Mouse (Mus musculus): ENCODE data around the gene Galr3. TPM values are rescaled to one million over a fixed set of nuclear protein-coding genes. Genes with fewer than 3 reads are reported as not detected.

The Galr3 gene
- polyA plus RNA-seq (2015; fragmentation: Nextera tagmentation; extraction: Ambion mirVana): 0.12 and 0.30 TPM in 2 replicates

DNA sequence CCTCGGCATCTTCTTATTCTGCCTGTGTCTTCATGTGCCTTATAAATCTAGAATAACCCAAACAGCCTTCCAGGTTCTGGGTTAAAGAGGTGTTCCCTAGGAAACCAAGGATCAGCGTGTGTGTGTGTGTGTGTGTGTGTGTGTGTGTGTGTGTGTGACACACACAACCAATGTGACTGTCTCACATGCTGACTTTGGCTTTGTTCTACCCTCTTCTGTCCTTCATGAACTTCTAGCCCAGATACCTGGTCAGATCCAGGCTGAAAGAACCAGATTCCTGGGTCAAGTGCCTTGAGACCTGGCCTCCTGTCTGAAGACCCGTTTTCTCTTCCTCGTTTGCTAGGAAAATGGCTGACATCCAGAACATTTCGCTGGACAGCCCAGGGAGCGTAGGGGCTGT is at the start of gene Galr3:
Gene Galr3 (plus strand): TSS at position 301 of the 400 bp plus-strand sequence.
- H3K27ac ChIP-seq: no peak within 1 kb of the TSS

DNA sequence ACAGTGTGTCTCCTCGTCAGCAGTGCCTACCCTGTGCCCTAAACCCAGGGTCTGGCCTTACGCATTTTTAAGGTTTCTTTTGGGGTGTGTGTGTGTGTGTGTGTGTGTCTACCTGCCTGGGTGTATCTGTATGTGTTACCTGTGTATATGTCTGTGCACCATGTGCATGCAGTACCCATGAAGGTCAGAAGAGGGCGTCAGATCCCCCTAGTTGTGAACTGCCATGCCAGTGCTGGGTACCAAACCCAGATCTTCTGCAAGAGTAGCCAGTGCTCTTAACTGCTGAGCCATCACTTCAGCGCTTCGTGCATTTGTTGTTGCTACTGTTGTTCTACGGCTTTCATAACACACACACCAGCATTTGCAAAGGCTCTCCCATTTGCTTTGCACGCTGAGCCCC is 49.5 kb upstream of the Galr3 start:
- Histone ChIP-seq H3K4me3 (replicated peaks) (no peak overlapping the region), H3K27ac (no peak overlapping the region), H3K36me3 (peaks cover 96% of the 10 kb centered on the region), H3K9me3 (replicated peaks) (no peaks in the 10 kb centered on the region), H3K27me3 (no peaks in the 10 kb centered on the region), H3K4me2 (no peak overlapping the region), H3K4me1 (peaks cover 16% of the 10 kb centered on the region), H3K9ac (no peak overlapping the region)
- whole genome bisulfite sequencing: 92% methylated on average over 7 of the region's 7 CpGs
- no peak for ATAC-seq (replicated peaks; ENCODE audit: low FRiP score)

More for the DNA sequence above, at the start of gene Galr3:
- peak within 1 kb of the TSS; percentile 49 for H3K9ac ChIP-seq
- H3K4me3 ChIP-seq (replicated peaks): peak within 1 kb of the TSS; percentile 53
- peak within 1 kb of the TSS; percentile 97 for H3K4me2 ChIP-seq
- peaks cover 58% of the 10 kb centered on the region for H3K4me1 ChIP-seq
- ATAC-seq (replicated peaks; ENCODE audit: low FRiP score): no peak
- peaks cover 44% of the 10 kb centered on the region for H3K27me3 ChIP-seq
- H3K9me3 ChIP-seq (replicated peaks): no peaks in the 10 kb centered on the region
- peaks cover 9% of the 10 kb centered on the region for H3K36me3 ChIP-seq
- 65% methylated on average over 6 of the region's 6 CpGs for WGBS

DNA sequence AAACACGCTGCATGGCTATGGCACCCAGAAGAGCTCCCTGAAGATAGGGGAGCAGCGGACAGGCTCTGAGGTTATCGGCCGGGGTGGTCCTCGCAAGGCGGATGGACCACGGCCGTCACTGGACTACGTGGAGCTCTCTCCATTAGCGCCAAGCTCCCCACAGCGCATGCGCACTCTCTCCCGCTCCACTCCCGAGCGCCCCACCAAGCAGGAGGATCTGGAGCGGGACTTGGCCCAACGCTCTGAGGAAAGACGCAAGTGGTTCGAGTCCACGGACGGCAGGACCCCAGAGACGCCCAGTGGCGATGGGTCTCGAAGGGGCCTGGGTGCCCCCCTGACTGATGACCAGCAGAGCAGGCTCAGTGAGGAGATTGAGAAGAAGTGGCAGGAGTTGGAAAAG is 48.8 kb upstream of the Galr3 start:
- no peak overlapping the region for H3K4me3 ChIP-seq (replicated peaks)
- H3K27me3 ChIP-seq: no peaks in the 10 kb centered on the region
- H3K4me2 ChIP-seq: no peak overlapping the region
- no peaks in the 10 kb centered on the region for H3K9me3 ChIP-seq (replicated peaks)
- peaks cover 14% of the 10 kb centered on the region for H3K4me1 ChIP-seq
- no peak overlapping the region for H3K9ac ChIP-seq
- WGBS: 94% methylated on average over 24 of the region's 24 CpGs
- H3K36me3 ChIP-seq: peaks cover 93% of the 10 kb centered on the region
- no peak overlapping the region for H3K27ac ChIP-seq
- ATAC-seq (replicated peaks; ENCODE audit: low FRiP score): no peak

DNA sequence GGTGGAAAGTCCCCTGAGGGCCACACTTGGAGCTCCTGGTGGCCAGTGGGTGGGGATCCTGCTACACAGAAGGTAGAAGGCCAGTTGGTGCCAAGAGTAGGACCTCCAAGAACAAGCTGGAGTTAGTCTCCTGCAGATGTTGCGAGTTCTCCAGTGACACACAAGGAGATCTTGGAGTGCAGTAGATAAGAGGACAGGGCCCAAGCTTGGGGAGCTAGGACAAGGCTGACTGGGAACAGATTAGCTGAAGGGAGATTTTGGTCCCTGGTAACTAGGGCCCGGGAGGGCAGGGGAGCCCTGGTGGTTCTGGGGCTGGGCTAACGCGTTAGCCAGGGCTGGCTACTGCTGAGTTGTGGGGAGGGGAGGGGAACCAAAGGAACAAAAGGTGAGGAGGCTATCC is 45.8 kb upstream of the Galr3 start:
- Histone ChIP-seq H3K27me3 (no peaks in the 10 kb centered on the region), H3K27ac (no peak overlapping the region), H3K4me3 (replicated peaks) (no peak overlapping the region), H3K4me1 (peaks cover 26% of the 10 kb centered on the region), H3K4me2 (no peak overlapping the region), H3K36me3 (peaks cover 87% of the 10 kb centered on the region), H3K9me3 (replicated peaks) (no peaks in the 10 kb centered on the region), H3K9ac (no peak overlapping the region)
- WGBS: 95% methylated on average over 4 of the region's 4 CpGs
- ATAC-seq (replicated peaks; ENCODE audit: low FRiP score): no peak

DNA sequence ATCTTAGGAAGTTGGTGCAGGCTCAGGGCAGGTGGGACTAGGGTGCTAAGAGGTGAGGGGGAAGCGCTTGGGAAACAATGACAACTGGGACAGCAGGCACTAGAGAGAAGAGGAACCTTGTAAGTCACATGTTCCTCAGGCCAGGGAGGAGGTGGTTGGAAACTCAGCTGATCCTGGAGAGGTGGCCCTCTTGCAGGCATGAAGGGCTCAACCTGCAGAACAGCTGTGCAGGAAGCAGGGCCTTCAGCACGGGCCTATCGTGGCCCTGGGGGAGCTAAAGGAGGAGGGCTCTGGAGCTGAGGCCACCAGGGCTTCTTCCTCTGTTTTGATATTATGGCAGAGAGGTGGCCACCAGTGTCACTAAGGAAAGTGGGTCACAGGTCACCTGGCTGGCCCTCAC is 45.0 kb upstream of the Galr3 start:
- ATAC-seq (replicated peaks; ENCODE audit: low FRiP score): no peak
- Histone ChIP-seq H3K4me2 (no peak overlapping the region), H3K4me3 (replicated peaks) (no peak overlapping the region), H3K27ac (no peak overlapping the region), H3K9me3 (replicated peaks) (no peaks in the 10 kb centered on the region), H3K36me3 (peaks cover 87% of the 10 kb centered on the region), H3K27me3 (no peaks in the 10 kb centered on the region), H3K9ac (no peak overlapping the region), H3K4me1 (peaks cover 34% of the 10 kb centered on the region)
- WGBS: 87% methylated on average over 3 of the region's 3 CpGs

DNA sequence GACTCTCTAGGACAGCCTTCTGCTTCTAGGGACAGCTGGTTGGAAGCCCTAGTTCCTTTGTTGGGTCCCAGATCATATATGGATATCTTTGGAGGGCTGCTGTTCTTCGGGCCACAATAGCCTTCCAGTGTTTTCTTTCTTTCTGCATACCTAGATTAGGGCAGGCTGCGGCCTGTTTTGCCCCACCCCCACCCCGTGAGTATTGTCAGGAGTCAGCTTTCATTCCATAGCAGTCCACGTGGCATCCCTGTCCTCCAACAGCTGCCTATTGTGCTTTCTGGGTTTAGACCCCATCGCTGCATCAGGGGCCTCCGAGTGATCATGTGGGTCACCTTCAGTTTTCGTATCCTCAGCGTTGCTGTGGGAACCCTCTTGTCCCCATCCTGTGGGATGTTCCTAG is 43.3 kb upstream of the Galr3 start:
- Histone ChIP-seq H3K27me3 (no peaks in the 10 kb centered on the region), H3K4me2 (no peak overlapping the region), H3K9ac (no peak overlapping the region), H3K4me1 (peaks cover 47% of the 10 kb centered on the region), H3K4me3 (replicated peaks) (no peak overlapping the region), H3K36me3 (peaks cover 87% of the 10 kb centered on the region), H3K9me3 (replicated peaks) (no peaks in the 10 kb centered on the region), H3K27ac (peak overlapping the region; percentile 7; the same call in 1 of the 2 replicates)
- 50% methylated on average over 8 of the region's 8 CpGs for WGBS
- ATAC-seq (replicated peaks; ENCODE audit: low FRiP score): no peak

DNA sequence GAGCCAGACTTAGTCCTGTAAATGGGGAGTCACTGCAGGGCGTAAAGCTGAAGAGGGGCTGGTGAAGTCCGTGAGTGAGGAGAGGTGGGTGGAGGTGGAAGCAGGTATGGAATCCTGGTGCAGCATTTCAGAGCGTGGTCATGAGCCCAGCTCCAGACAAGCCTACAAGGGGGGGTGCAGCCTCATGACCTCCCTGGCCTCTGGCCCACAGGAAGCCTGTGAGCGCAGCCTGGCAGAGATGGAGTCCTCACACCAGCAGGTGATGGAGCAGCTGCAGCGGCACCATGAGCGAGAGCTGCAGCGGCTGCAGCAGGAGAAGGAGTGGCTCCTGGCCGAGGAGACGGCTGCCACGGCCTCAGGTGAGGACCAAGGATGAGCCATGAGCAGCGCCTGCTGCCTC is 42.1 kb upstream of the Galr3 start:
- Histone ChIP-seq H3K27ac (no peak overlapping the region; the same call in 1 of the 2 replicates), H3K36me3 (peaks cover 87% of the 10 kb centered on the region), H3K27me3 (no peaks in the 10 kb centered on the region), H3K9ac (no peak overlapping the region), H3K4me3 (replicated peaks) (no peak overlapping the region), H3K4me2 (no peak overlapping the region), H3K4me1 (peaks cover 47% of the 10 kb centered on the region), H3K9me3 (replicated peaks) (no peaks in the 10 kb centered on the region)
- ATAC-seq (replicated peaks; ENCODE audit: low FRiP score): no peak
- 72% methylated on average over 11 of the region's 11 CpGs for WGBS

DNA sequence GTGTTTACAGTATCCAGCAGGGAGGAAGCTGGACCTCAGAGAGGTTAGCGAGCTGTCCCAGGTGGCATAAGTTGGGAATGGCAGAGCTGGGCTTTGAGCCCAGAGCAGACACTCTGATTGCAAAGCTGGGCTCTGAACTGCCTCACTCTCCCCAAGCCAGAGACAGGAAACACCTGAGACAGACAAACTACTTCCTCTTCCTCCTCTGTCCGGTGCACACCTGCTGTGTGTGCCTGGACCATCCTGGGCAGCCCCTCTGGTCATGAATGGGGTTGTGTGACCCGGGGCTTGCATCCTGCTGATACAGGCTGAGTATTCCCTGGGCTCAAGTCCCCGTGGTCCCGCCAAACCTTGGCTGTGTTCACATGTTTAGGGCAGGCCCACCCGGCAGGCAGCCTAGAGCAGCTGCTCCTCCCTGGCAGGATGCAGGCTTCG is 41.3 kb upstream of the Galr3 start:
- no peak overlapping the region for H3K4me3 ChIP-seq (replicated peaks)
- H3K9me3 ChIP-seq (replicated peaks): no peaks in the 10 kb centered on the region
- H3K4me2 ChIP-seq: no peak overlapping the region
- no peaks in the 10 kb centered on the region for H3K27me3 ChIP-seq
- no peak for ATAC-seq (replicated peaks; ENCODE audit: low FRiP score)
- H3K9ac ChIP-seq: no peak overlapping the region
- peaks cover 87% of the 10 kb centered on the region for H3K36me3 ChIP-seq
- peaks cover 47% of the 10 kb centered on the region for H3K4me1 ChIP-seq
- 77% methylated on average over 7 of the region's 7 CpGs for WGBS
- no peak overlapping the region for H3K27ac ChIP-seq

DNA sequence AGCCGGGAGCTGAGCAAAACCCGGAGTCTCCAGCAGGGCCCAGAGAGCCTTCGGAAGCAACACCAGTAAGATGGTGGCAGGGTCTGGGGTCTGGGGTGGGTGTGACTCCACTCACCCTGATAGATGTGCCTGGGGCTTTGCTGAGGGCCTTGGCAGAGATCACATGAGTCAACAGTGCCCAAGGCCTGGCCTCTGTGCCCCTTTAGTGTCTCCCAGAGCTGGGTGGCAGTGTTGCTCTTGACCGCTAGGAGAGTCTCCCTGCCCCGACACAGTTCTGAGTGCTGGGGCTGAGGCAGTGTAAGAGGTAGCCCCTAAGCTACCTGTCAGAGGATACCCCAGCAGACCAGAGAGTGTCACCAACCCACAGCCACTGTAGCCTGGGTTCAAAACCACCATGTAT is 40.1 kb upstream of the Galr3 start:
- Histone ChIP-seq H3K36me3 (peaks cover 87% of the 10 kb centered on the region), H3K4me3 (replicated peaks) (no peak overlapping the region), H3K27me3 (no peaks in the 10 kb centered on the region), H3K4me2 (no peak overlapping the region), H3K9ac (no peak overlapping the region), H3K4me1 (peaks cover 47% of the 10 kb centered on the region), H3K27ac (no peak overlapping the region), H3K9me3 (replicated peaks) (no peaks in the 10 kb centered on the region)
- 0 out of 2 replicates have a peak, but pooled peaks have one; percentile 3 for ATAC-seq (replicated peaks; ENCODE audit: low FRiP score)
- WGBS: 94% methylated on average over 5 of the region's 5 CpGs

DNA sequence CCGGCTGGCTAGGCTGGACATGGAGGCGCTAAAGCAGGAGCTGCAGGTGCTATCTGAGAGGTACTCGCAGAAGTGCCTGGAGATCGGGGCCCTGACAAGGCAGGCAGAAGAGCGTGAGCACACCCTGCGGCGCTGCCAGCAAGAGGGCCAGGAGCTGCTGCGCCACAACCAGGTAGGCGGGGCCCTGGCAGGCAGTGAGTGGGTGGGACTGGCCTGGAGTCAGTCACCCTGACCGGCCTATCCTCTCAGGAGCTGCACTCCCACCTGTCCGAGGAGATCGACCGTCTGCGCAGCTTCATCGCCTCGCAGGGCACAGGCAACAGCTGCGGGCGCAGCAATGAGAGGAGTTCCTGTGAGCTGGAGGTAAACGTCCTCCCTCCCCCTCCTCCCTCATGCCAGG is 39.6 kb upstream of the Galr3 start:
- no peaks in the 10 kb centered on the region for H3K9me3 ChIP-seq (replicated peaks)
- no peak overlapping the region for H3K4me2 ChIP-seq
- peak; percentile 83 for ATAC-seq (replicated peaks; ENCODE audit: low FRiP score)
- H3K27me3 ChIP-seq: no peaks in the 10 kb centered on the region
- H3K36me3 ChIP-seq: peaks cover 87% of the 10 kb centered on the region
- no peak overlapping the region for H3K27ac ChIP-seq
- H3K4me1 ChIP-seq: peaks cover 47% of the 10 kb centered on the region
- no peak overlapping the region for H3K9ac ChIP-seq
- 27% methylated on average over 19 of the region's 19 CpGs for WGBS
- H3K4me3 ChIP-seq (replicated peaks): no peak overlapping the region

DNA sequence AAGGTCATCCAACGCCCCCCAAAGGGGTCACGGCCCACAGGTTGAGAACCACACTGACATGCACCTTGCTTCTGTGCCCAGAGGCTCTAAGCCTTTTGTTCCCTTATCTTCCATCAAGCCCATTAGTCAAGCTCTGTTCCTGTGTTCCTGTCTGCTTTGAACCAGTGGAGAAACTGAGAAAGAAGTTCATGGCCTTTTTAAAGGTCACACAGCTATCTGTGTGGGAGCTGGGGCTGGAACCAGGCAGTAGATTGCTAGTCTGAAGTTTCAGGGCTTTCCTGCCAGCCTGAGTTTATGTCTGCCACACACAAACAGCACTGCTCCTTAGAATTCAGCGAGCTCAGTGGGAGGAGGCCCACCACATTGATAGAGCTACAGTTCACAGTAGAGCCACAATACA is 38.6 kb upstream of the Galr3 start:
- peaks cover 41% of the 10 kb centered on the region for H3K4me1 ChIP-seq
- no peak overlapping the region for H3K4me2 ChIP-seq
- WGBS: 71% methylated on average over 3 of the region's 3 CpGs
- H3K9me3 ChIP-seq (replicated peaks): no peaks in the 10 kb centered on the region
- ATAC-seq (replicated peaks; ENCODE audit: low FRiP score): no peak
- peak overlapping the region; percentile 10; the same call in 1 of the 2 replicates for H3K27ac ChIP-seq
- H3K36me3 ChIP-seq: peaks cover 93% of the 10 kb centered on the region
- no peaks in the 10 kb centered on the region for H3K27me3 ChIP-seq
- H3K4me3 ChIP-seq (replicated peaks): no peak overlapping the region
- no peak overlapping the region for H3K9ac ChIP-seq

DNA sequence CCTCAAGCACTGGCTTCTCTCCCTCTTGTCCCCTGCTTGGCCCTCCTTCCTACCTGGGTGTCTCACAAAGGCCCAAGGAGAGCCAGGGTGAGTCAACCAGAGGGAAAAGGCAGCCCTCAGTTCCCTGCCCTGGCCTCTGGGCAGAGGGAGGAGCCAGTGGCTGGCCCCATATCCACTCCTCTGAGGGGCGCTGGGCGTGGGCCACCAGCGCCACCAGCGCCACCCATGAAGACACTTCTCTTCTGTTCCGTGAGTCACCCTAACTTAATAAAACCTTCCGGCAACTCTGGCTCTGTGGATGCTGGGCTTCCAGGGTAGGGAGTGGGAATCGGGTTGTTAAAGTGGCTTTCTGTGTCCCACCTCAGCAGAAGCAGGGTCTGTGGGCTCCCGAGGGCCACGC is 36.1 kb upstream of the Galr3 start:
- no peaks in the 10 kb centered on the region for H3K27me3 ChIP-seq
- H3K4me2 ChIP-seq: no peak overlapping the region
- no peak overlapping the region for H3K4me3 ChIP-seq (replicated peaks)
- H3K9ac ChIP-seq: no peak overlapping the region
- no peaks in the 10 kb centered on the region for H3K9me3 ChIP-seq (replicated peaks)
- H3K36me3 ChIP-seq: peaks cover 73% of the 10 kb centered on the region
- no peak overlapping the region for H3K27ac ChIP-seq
- 88% methylated on average over 9 of the region's 9 CpGs for whole genome bisulfite sequencing
- H3K4me1 ChIP-seq: peaks cover 24% of the 10 kb centered on the region
- ATAC-seq (replicated peaks; ENCODE audit: low FRiP score): no peak

DNA sequence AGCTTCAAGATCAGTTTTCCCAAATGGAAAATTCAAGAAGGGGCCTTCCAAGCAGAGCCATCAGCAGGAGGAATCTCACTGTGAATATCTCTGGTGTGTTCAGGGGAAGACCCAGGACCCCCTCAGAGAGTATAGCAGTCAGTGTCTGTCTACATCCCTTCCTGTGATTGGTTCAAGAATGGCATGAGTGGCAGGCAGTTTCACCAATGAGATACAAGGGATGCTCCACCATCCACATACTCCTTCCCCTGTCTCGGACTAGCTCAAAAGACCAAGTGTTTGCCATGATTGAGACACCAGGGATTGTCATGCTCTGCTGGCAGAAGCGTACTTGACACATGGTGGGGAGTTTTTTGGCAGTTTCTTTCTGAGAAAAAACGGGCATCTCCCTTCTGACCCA is 35.0 kb upstream of the Galr3 start:
- Histone ChIP-seq H3K4me1 (peaks cover 22% of the 10 kb centered on the region), H3K9ac (no peak overlapping the region), H3K36me3 (peaks cover 62% of the 10 kb centered on the region), H3K27ac (no peak overlapping the region), H3K4me3 (replicated peaks) (no peak overlapping the region), H3K27me3 (no peaks in the 10 kb centered on the region), H3K4me2 (no peak overlapping the region), H3K9me3 (replicated peaks) (no peaks in the 10 kb centered on the region)
- 79% methylated on average over 3 of the region's 3 CpGs for WGBS
- ATAC-seq (replicated peaks; ENCODE audit: low FRiP score): no peak

Data from kidney, embryonic 15.5 days (tissue).